Mouse (Mus musculus): Measurements from ENCODE around the gene Prr36.

- TF ChIP-seq POLR2A (IDR thresholded peaks at IDR 0.05; ENCODE audit: control insufficient read depth, extremely low read depth, insufficient read depth, low read length, poor library complexity) (no peak), CTCF (IDR thresholded peaks at IDR 0.05; ENCODE audit: borderline replicate concordance, control insufficient read depth, extremely low read depth, insufficient read depth, low read length, poor library complexity) (peak; percentile 92)
Observed at GRCm38 (mm10) chr8:4258233-4258632, 41.0 kb upstream of the Prr36 start.
